Mouse (Mus musculus) neural tube, embryonic 11.5 days (tissue): ENCODE measurements around the gene Sh3rf3. TPM values are rescaled to one million over a fixed set of nuclear protein-coding genes. Genes with fewer than 3 reads are reported as not detected.
"Not testable (repeated sequence)": the region's sequence is repeated elsewhere in the genome, so short reads cannot be mapped to it uniquely, and the experiment has no call there.

Experiments
- ATAC-seq: fragments of 200-750 bp; cut with Nextera tagmentation; 2 replicates; pipeline ENCODE4 v1.8.0; 2017; ENCODE audit warnings: moderate number of reproducible peaks, mild to moderate bottlenecking, moderate TSS enrichment, moderate library complexity; ENCODE audit not compliant: insufficient read depth, low FRiP score, low TSS enrichment
- DNase-seq: peaks from one replicate; pipeline ENCODE4 v3.0.0-alpha.2; 2015; ENCODE audit warnings: low spot score
- H3K27ac ChIP-seq: fragments of 300-500 bp; sonication (generic); 2 replicates; pipeline ENCODE4 v1.5.1; 2014; ENCODE audit warnings: low read depth, mild to moderate bottlenecking, low read length
- H3K27me3 ChIP-seq: fragments of 300-500 bp; sonication (generic); 2 replicates; pipeline ENCODE4 v1.6.1; 2014; ENCODE audit warnings: mild to moderate bottlenecking, low read length, mixed read lengths; ENCODE audit not compliant: control insufficient read depth, insufficient read depth
- H3K36me3 ChIP-seq: fragments of 300-500 bp; sonication (generic); 2 replicates; pipeline ENCODE4 v1.6.1; 2014; ENCODE audit warnings: mild to moderate bottlenecking, low read length, moderate library complexity, mixed read lengths; ENCODE audit not compliant: control insufficient read depth, insufficient read depth
- H3K4me1 ChIP-seq: fragments of 300-500 bp; sonication (generic); 2 replicates; pipeline ENCODE4 v1.6.1; 2014; ENCODE audit warnings: low read length, mixed read lengths; ENCODE audit not compliant: control insufficient read depth, insufficient read depth
- H3K4me2 ChIP-seq: fragments of 300-500 bp; sonication (generic); 2 replicates; pipeline ENCODE4 v1.6.1; 2014; ENCODE audit warnings: low read depth, mild to moderate bottlenecking, moderate library complexity
- H3K4me3 ChIP-seq: fragments of 300-500 bp; sonication (generic); 2 replicates; pipeline ENCODE4 v1.5.1; 2014; ENCODE audit warnings: low read depth, low read length
- H3K9ac ChIP-seq: fragments of 300-500 bp; sonication (generic); 2 replicates; pipeline ENCODE4 v1.6.1; 2014; ENCODE audit warnings: mild to moderate bottlenecking, low read length
- H3K9me3 ChIP-seq: fragments of 300-500 bp; sonication (generic); 2 replicates; pipeline ENCODE4 v1.6.1; 2016; ENCODE audit warnings: low read length; ENCODE audit not compliant: control insufficient read depth
- WGBS: fragments of 180-500 bp; shearing (Covaris S2); extraction: QIAGEN DNeasy Blood & Tissue Kit; methylation state at CpG from one replicate; pipeline ENCODE4 v1.1.7; 2014; 5-methylcytosine and 5-hydroxymethylcytosine counted together
- polyA plus RNA-seq: library from polyadenylated mRNA; unstranded; fragments of >200 nt; fragmentation: Nextera tagmentation; extraction: Ambion mirVana; gene quantifications from 2 replicates; pipeline ENCODE4 v1.2.1, GENCODE M21; 2014

Sh3rf3 gene
- polyA plus RNA-seq, 1 experiment from 2014 or later, result 2.7 TPM

DNA sequence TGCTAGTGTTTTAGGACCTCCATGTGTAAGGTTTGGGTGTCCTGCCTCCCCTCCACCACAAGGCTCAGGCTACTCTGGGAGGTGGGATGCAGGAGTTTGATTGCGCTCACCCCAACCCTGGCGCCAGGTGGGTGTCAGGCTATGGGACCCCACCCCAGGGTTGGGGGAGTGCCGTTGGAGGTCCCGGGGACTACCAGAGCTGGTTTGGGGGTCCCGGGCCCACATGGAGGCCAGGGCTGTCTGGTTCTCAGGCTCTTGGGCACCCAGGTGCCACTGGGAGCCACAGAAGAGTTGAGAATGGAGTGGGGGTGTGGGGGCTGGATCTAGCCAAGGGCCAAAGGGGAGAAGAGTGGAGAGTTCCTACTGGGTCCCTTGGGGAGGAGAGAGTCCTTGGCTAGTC, 272.4 kb downstream of the Sh3rf3 start:
- DNase-seq (no peak), ATAC-seq (no peak)
- Histone ChIP-seq H3K9ac (no peak overlapping the region), H3K27ac (no peak overlapping the region), H3K9me3 (no peaks in the 10 kb centered on the region), H3K4me3 (no peak overlapping the region), H3K4me1 (peaks cover 9% of the 10 kb centered on the region), H3K27me3 (no peaks in the 10 kb centered on the region), H3K36me3 (no peaks in the 10 kb centered on the region), H3K4me2 (no peak overlapping the region)
- 98% methylated on average over 5 of the region's 5 CpGs for WGBS

DNA sequence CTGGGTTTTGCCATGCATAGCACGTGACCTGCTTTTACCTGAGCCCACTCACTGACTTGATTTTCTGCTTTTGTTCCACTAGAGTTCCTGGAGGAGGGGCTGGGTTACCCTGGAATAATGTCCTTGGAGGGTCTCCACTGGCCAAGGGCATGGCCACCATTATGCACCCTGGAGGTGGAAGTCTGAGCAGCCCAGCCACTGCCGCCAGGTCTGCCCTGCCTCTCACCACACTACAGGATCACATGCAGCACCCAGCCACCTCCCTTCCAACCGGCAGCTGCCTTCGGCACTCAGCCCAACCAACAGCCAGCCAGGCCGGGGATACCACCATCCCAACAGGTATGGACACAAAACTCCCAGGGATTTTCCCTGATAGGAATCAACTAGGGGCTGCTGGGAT, 273.4 kb downstream of the Sh3rf3 start:
- Histone ChIP-seq H3K27ac (no peak overlapping the region), H3K36me3 (no peaks in the 10 kb centered on the region), H3K4me2 (no peak overlapping the region), H3K4me1 (peaks cover 14% of the 10 kb centered on the region), H3K9me3 (no peaks in the 10 kb centered on the region), H3K4me3 (no peak overlapping the region), H3K27me3 (no peaks in the 10 kb centered on the region), H3K9ac (no peak overlapping the region)
- no peak for ATAC-seq
- WGBS, result 90% methylated on average over 5 of the region's 5 CpGs
- DNase-seq, result no peak

DNA sequence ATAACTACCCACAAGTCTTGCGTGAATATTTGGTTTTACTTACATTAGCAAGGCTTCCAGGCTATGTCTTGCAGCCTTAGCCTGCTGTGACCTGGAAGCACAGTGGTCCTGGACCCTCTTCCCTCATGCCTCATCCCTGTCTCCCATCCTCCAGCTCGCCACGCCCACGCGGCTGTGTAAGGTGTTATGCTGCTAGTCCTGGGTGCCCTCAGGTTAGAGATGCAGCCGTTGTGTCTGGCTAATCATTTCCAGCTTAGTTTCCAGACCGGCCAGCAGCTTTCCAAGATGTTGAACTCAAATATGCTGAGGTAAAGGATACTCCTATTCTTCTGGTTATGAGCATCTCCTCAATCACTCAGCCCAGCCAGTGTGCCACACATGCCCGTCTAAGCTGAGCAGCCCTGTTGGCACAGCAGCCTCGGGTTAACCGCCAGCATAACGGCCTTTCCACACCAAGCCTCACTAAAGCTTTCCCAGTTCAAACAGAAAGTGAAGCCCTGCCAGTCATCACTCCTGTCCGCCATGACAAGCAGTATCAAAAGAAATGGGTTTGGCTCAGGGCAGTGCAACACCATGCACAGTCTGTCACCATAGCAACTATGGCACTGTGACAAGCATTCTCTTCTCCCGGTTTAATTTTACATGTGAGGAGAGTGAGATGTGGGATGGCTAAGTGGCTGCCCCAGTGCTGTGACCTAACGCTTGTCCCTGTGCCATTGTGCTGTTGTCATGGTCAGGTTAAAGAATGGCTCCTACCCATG, 276.9 kb downstream of the Sh3rf3 start:
- H3K27me3 ChIP-seq, result no peaks in the 10 kb centered on the region
- WGBS, result 61% methylated on average over 14 of the region's 14 CpGs
- peak overlapping the region; percentile 18; the same call in 1 of the 2 replicates for H3K9ac ChIP-seq

DNA sequence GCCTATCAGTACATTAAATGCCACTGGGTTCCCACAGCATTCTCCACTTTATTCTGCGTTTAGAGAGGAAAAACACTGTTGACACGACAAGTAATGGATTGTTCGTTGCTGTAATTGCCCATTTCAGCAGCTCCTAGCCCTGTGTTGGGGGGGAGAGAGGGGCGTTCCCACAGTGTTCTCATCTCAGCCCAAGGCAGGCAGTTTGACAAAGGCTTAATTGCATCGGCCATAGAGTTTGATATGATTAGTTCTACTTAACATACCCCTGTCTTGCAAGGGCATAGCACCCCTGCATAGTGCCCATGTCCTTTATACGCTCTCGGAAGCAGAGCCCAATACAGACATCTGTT, 277.4 kb downstream of the Sh3rf3 start:
- no peak overlapping the region for H3K4me3 ChIP-seq
- H3K9me3 ChIP-seq, result no peaks in the 10 kb centered on the region
- peaks cover 18% of the 10 kb centered on the region for H3K4me1 ChIP-seq
- peak overlapping the region; percentile 68 for H3K27ac ChIP-seq
- H3K27me3 ChIP-seq, result no peaks in the 10 kb centered on the region
- ATAC-seq, result no peak
- H3K9ac ChIP-seq, result no peak overlapping the region
- no peak for DNase-seq
- 40% methylated on average over 7 of the region's 7 CpGs for WGBS
- no peaks in the 10 kb centered on the region for H3K36me3 ChIP-seq
- peak overlapping the region; percentile 24; the same call in 1 of the 2 replicates for H3K4me2 ChIP-seq

More for the DNA sequence above, 276.9 kb downstream of the Sh3rf3 start:
- Histone ChIP-seq H3K27ac (peak overlapping the region; percentile 69), H3K9me3 (no peaks in the 10 kb centered on the region), H3K4me1 (peaks cover 18% of the 10 kb centered on the region), H3K4me2 (peak overlapping the region; percentile 24; the same call in 1 of the 2 replicates), H3K36me3 (no peaks in the 10 kb centered on the region), H3K4me3 (no peak overlapping the region)
- DNase-seq, result peak; percentile 76
- peak; percentile 96 for ATAC-seq

DNA sequence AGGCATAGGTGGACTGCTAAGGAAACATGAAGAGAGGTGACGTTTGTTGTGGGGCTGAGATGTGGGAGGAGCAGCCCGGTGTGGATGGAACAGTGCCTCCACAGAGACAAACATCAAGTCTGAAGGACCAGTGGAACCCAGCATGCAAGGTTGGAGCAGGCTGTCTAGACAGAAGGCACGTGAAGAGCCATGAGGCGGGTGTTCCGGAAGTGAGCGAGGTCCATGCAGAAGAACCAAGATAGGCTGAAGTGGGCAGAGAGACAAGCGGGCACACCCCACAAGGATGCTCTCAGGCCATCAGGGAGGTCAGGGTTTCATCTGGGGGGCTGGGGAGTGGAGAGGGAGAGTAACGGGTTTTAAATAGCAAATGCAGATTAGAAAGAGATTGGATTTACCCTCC, 278.4 kb downstream of the Sh3rf3 start:
- no peak for ATAC-seq
- 89% methylated on average over 8 of the region's 8 CpGs for WGBS
- no peak for DNase-seq
- Histone ChIP-seq H3K4me2 (no peak overlapping the region), H3K4me1 (peaks cover 18% of the 10 kb centered on the region), H3K4me3 (no peak overlapping the region), H3K9ac (no peak overlapping the region), H3K36me3 (no peaks in the 10 kb centered on the region), H3K9me3 (no peaks in the 10 kb centered on the region), H3K27me3 (no peaks in the 10 kb centered on the region), H3K27ac (no peak overlapping the region)

DNA sequence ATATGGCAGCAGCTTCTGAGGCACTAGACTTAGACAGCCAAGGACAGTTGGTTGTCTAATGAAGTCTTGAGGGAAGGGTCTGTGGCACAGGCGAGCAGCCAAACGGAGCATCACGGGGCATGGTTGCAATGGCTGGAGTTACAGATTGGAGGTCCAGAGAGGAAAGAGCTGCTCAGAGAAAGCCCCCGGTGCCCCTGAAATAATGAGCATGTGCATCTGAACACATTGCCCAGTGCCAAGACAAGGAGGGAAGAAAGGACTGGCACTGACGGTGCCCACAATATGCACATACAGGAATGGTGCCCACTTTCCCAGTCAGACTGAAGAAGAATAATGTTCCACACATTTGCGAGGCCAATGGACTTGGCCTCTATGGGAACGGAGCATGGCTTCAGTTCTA, 278.8 kb downstream of the Sh3rf3 start:
- 84% methylated on average over 7 of the region's 7 CpGs for WGBS
- no peak overlapping the region for H3K27ac ChIP-seq
- DNase-seq (no peak), ATAC-seq (no peak)
- no peak overlapping the region for H3K4me3 ChIP-seq
- H3K4me1 ChIP-seq, result peaks cover 18% of the 10 kb centered on the region
- no peaks in the 10 kb centered on the region for H3K27me3 ChIP-seq
- H3K9ac ChIP-seq, result no peak overlapping the region
- no peak overlapping the region for H3K4me2 ChIP-seq
- H3K9me3 ChIP-seq, result no peaks in the 10 kb centered on the region
- no peaks in the 10 kb centered on the region for H3K36me3 ChIP-seq

DNA sequence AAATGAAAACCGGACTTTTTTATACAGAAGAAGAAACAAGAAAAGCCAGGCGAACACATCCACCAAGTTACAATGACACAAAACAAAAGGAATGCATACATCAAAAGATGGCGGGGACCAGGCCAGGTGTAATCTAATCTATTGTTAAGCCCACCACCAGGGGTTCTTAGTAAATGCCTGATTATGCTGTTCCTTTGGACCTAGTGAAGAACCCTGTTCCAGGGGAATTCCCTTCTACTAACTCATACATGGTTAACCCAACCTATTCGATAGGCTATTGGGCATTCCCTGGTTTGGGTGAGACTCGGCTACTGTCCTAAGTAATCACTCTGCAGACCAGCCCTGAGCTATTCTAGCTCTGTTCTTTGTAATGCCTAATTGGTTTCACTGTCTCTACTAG, 289.9 kb downstream of the Sh3rf3 start:
- H3K36me3 ChIP-seq, H3K4me1 ChIP-seq, H3K9me3 ChIP-seq, H3K9ac ChIP-seq, DNase-seq, H3K4me3 ChIP-seq, H3K27me3 ChIP-seq, ATAC-seq, H3K27ac ChIP-seq, H3K4me2 ChIP-seq: not testable (repeated sequence)
- WGBS, result 90% methylated on average over 5 of the region's 5 CpGs

DNA sequence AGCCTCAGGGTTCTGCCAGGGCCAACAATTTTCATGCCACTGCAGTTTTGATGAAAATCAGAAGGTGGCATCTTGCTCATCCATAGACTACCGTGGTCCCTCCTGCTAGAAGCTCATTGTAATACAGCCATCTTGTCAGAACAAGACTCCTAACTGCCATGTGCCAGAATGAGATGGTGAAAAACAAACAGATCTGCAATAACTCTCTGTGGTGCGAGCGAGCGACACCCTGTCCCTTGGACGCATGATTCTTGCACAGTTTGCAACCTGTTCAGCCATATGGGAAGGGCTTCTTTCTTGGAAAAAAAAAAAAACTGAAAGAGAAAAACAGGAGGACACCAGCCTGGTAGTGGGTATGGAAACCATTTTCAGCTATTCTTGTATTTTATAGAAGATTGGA, 291.5 kb downstream of the Sh3rf3 start:
- H3K4me2 ChIP-seq, result no peak overlapping the region
- no peaks in the 10 kb centered on the region for H3K27me3 ChIP-seq
- H3K36me3 ChIP-seq, result no peaks in the 10 kb centered on the region; the same call in 1 of the 2 replicates
- ATAC-seq (no peak), DNase-seq (no peak)
- H3K27ac ChIP-seq, result no peak overlapping the region
- no peaks in the 10 kb centered on the region for H3K4me1 ChIP-seq
- 93% methylated on average over 5 of the region's 5 CpGs for WGBS
- no peak overlapping the region for H3K4me3 ChIP-seq
- no peaks in the 10 kb centered on the region for H3K9me3 ChIP-seq
- no peak overlapping the region for H3K9ac ChIP-seq

DNA sequence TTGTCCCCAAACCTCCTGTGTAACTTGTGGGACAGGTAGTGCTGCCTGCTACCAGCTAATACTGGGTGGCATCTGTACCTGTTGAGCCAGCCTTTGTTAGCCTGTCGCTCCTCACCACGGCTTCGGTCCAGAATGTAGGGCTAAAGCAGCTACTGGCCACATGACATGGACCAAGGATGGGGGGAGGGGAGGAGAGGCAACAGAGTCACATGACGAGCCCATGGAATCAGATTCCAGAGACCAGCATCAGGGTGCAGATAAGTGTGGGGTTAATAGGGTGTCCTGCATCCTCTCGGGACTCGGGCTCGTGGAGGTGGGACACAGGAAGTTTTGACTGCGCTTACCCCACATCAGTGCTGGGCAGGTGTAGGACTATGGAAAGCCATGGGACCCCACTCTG, 292.7 kb downstream of the Sh3rf3 start:
- H3K4me2 ChIP-seq, result no peak overlapping the region
- H3K36me3 ChIP-seq, result no peaks in the 10 kb centered on the region
- DNase-seq, result no peak
- WGBS, result 85% methylated on average over 8 of the region's 8 CpGs
- no peaks in the 10 kb centered on the region for H3K9me3 ChIP-seq
- H3K4me1 ChIP-seq, result no peaks in the 10 kb centered on the region
- ATAC-seq, result no peak
- H3K27ac ChIP-seq, result no peak overlapping the region
- H3K9ac ChIP-seq, result no peak overlapping the region
- H3K27me3 ChIP-seq, result no peaks in the 10 kb centered on the region
- no peak overlapping the region for H3K4me3 ChIP-seq
